Mouse (Mus musculus) thymus, postnatal 14 days (tissue): ENCODE measurements around the gene Ptprf.

Experiments
- DNase-seq: peaks from one replicate; pipeline ENCODE4 v3.0.0; 2021

Gene Ptprf

GRCm38 (mm10) chr4:118198606-118199005, 92.6 kb downstream of the Ptprf start:
- no peak for DNase-seq

GRCm38 (mm10) chr4:118196185-118196584, 95.0 kb downstream of the Ptprf start:
- DNase-seq = no peak

- no peak for DNase-seq
Measured at GRCm38 (mm10) chr4:118180301-118181080, 110.7 kb downstream of the Ptprf start.

GRCm38 (mm10) chr4:118179467-118180300, 111.5 kb downstream of the Ptprf start, which contains the start of gene Kdm4a:
Gene Kdm4a, minus strand, starts transcription at chr4:118180043.
- DNase-seq = peak; percentile 94

GRCm38 (mm10) chr4:118178952-118179466, 112.2 kb downstream of the Ptprf start:
- DNase-seq = no peak

- DNase-seq = no peak
Measured at GRCm38 (mm10) chr4:118172461-118172860, 118.7 kb downstream of the Ptprf start.

- DNase-seq = peak; percentile 53
Measured at GRCm38 (mm10) chr4:118171006-118171405, 120.2 kb downstream of the Ptprf start.

GRCm38 (mm10) chr4:118162123-118162522, 129.1 kb downstream of the Ptprf start:
- DNase-seq = no peak
